Comparison of ENCODE assay signal across 12 mouse cellular contexts in genomic region chr1:34288721-34289471, GRCm38 (mm10).
DNase-seq lines count a peak whose midpoint lies in the region; ATAC-seq and TF ChIP-seq lines count a peak whose summit lies in the region.
"Had no signal": no experiment of that assay in that cellular context is flagged by ENCODE, and none has a peak within 500 bp of the region (broad histone marks: within the 10 kb centered on the region; RNA-seq: fewer than 3 reads in every experiment).

No protein-coding gene starts in this region.

- DNase-seq in heart, adult 11 months: peak; percentile 92
- DNase-seq in heart, adult 2 months: no peak
- no peak for DNase-seq in kidney, adult 11 months
- DNase-seq in NIH3T3 (ENCODE audit: low read depth): peak; percentile 46
- peak; percentile 32 to 61 for DNase-seq in kidney, postnatal 4 days
- DNase-seq in spleen, postnatal 36 days (ENCODE audit: low spot score in 2 of 2): no peak
- DNase-seq: cerebellum, adult 9-11 months had no signal

- ATAC-seq in kidney, embryonic 15.5 days (replicated peaks; ENCODE audit: low FRiP score): peak; percentile 47
- ATAC-seq in hindbrain, embryonic 13.5 days (ENCODE audit: low FRiP score): no peak
- ATAC-seq: CD4-positive, CD25-positive, alpha-beta regulatory T cell, adult 4 months; inflammation-experienced regulatory T-cells, adult 6 months had no signal

- no peak for TF ChIP-seq POLR2A in heart, adult 2 months (IDR thresholded peaks at IDR 0.05; ENCODE audit: insufficient read depth, low read depth, low read length)

- no peaks in the 10 kb centered on the region for H3K27me3 ChIP-seq in heart, adult 2 months (ENCODE audit: control insufficient read depth, insufficient read depth, low read length)
- no peaks in the 10 kb centered on the region for H3K27me3 ChIP-seq in kidney, embryonic 15.5 days
- no peaks in the 10 kb centered on the region for H3K27me3 ChIP-seq in hindbrain, embryonic 13.5 days

- peaks cover 13% of the 10 kb centered on the region for H3K36me3 ChIP-seq in heart, adult 2 months (ENCODE audit: control insufficient read depth, insufficient read depth, low read length)
- peaks cover 94% of the 10 kb centered on the region for H3K36me3 ChIP-seq in kidney, embryonic 15.5 days
- H3K36me3 ChIP-seq in hindbrain, embryonic 13.5 days: peaks cover 87% of the 10 kb centered on the region

- H3K9ac ChIP-seq in heart, adult 2 months (ENCODE audit: low read depth, low read length): no peak overlapping the region
- H3K9ac ChIP-seq in kidney, embryonic 15.5 days: no peak overlapping the region
- H3K9ac ChIP-seq in hindbrain, embryonic 13.5 days: no peak overlapping the region

- no peak overlapping the region for H3K4me2 ChIP-seq in kidney, embryonic 15.5 days
- no peak overlapping the region for H3K4me2 ChIP-seq in hindbrain, embryonic 13.5 days

- H3K27ac ChIP-seq in heart, adult 2 months: no peak overlapping the region
- 0 out of 2 replicates have a peak overlapping the region, but pooled peaks have one; percentile 46 for H3K27ac ChIP-seq in kidney, embryonic 15.5 days
- no peak overlapping the region for H3K27ac ChIP-seq in hindbrain, embryonic 13.5 days

- H3K4me1 ChIP-seq in heart, adult 2 months (ENCODE audit: control insufficient read depth, insufficient read depth, low read length): peaks cover 6% of the 10 kb centered on the region
- peaks cover 7% of the 10 kb centered on the region; the same call in 1 of the 2 replicates for H3K4me1 ChIP-seq in kidney, embryonic 15.5 days
- H3K4me1 ChIP-seq in hindbrain, embryonic 13.5 days (replicated peaks): no peaks in the 10 kb centered on the region

- no peaks in the 10 kb centered on the region for H3K79me2 ChIP-seq in heart, adult 2 months (replicated peaks; ENCODE audit: control insufficient read depth, insufficient read depth, low read length)

- no peaks in the 10 kb centered on the region for H3K9me3 ChIP-seq in kidney, embryonic 15.5 days (replicated peaks)
- H3K9me3 ChIP-seq in hindbrain, embryonic 13.5 days: peaks cover 4% of the 10 kb centered on the region; the same call in 1 of the 2 replicates

- no peak for TF ChIP-seq EP300 in heart, adult 2 months (IDR thresholded peaks at IDR 0.05; ENCODE audit: insufficient read depth, low read depth, low read length)

- 56% methylated on average over 13 of the region's 13 CpGs for WGBS in heart, adult 2 months
- WGBS in kidney, embryonic 15.5 days: 70% methylated on average over 13 of the region's 13 CpGs
- WGBS in hindbrain, embryonic 13.5 days: 92% methylated on average over 13 of the region's 13 CpGs

- no peak for TF ChIP-seq CTCF in heart, adult 2 months (IDR thresholded peaks at IDR 0.05)

- intact Hi-C loops in heart, adult 2 months (cut with DNase I): loop anchor here (5.0 kb wide), 2 partner anchors 72 to 118 kb away; no protein-coding TSS in a partner anchor

- no peak overlapping the region for H3K4me3 ChIP-seq in heart, adult 2 months
- H3K4me3 ChIP-seq in kidney, embryonic 15.5 days (replicated peaks): no peak overlapping the region
- no peak overlapping the region for H3K4me3 ChIP-seq in hindbrain, embryonic 13.5 days
- H3K4me3 ChIP-seq: myocyte had no signal

Comparison
In these comparisons a context has a peak if more than half of its experiments do, and no peak if none do; other contexts are left out.
1. DNase-seq: peak in heart, adult 11 months (single experiment), NIH3T3 (single experiment) and kidney, postnatal 4 days (2 of 2); none in heart, adult 2 months (0 of 2), kidney, adult 11 months (single experiment) and spleen, postnatal 36 days (0 of 2).